Comparison of ENCODE assay signal across 15 mouse cellular contexts in genomic region chr15:97965311-97966045, GRCm38 (mm10). TPM values are rescaled to one million over a fixed set of nuclear protein-coding genes. Genes with fewer than 3 reads are reported as not detected.
DNase-seq lines count a peak whose midpoint lies in the region; ATAC-seq lines count a peak whose summit lies in the region.
"Had no signal": no experiment of that assay in that cellular context is flagged by ENCODE, and none has a peak within 500 bp of the region (broad histone marks: within the 10 kb centered on the region; RNA-seq: fewer than 3 reads in every experiment).

No protein-coding gene starts in this region.

- no peak overlapping the region for H3K27ac ChIP-seq in embryonic facial prominence, embryonic 13.5 days
- H3K27ac ChIP-seq in hindbrain, embryonic 13.5 days, result no peak overlapping the region
- no peak overlapping the region for H3K27ac ChIP-seq in neural tube, embryonic 12.5 days
- H3K27ac ChIP-seq: liver, embryonic 13.5 days had no signal

- no peaks in the 10 kb centered on the region for H3K9me3 ChIP-seq in embryonic facial prominence, embryonic 13.5 days
- H3K9me3 ChIP-seq in hindbrain, embryonic 13.5 days, result no peaks in the 10 kb centered on the region
- no peaks in the 10 kb centered on the region for H3K9me3 ChIP-seq in neural tube, embryonic 12.5 days
- H3K9me3 ChIP-seq: liver, embryonic 13.5 days had no signal

- ATAC-seq in embryonic facial prominence, embryonic 13.5 days (ENCODE audit: insufficient number of reproducible peaks, insufficient read depth, low FRiP score, low TSS enrichment, low read depth), result no peak
- no peak for ATAC-seq in hindbrain, embryonic 13.5 days (ENCODE audit: low FRiP score)
- no peak for ATAC-seq in neural tube, embryonic 12.5 days (ENCODE audit: low FRiP score, low read depth)
- ATAC-seq: CD4-positive, CD25-positive, alpha-beta regulatory T cell, adult 4 months; Patski had no signal

- 0 out of 2 replicates have a peak overlapping the region, but pooled peaks have one; percentile 23 for H3K9ac ChIP-seq in embryonic facial prominence, embryonic 13.5 days
- H3K9ac ChIP-seq in hindbrain, embryonic 13.5 days, result peak overlapping the region; percentile 51; the same call in 1 of the 2 replicates
- no peak overlapping the region for H3K9ac ChIP-seq in neural tube, embryonic 12.5 days

- WGBS in embryonic facial prominence, embryonic 13.5 days, result 59% methylated on average over 17 of the region's 17 CpGs
- 61% methylated on average over 17 of the region's 17 CpGs for WGBS in hindbrain, embryonic 13.5 days
- 73% methylated on average over 17 of the region's 17 CpGs for WGBS in neural tube, embryonic 12.5 days

- 0 out of 2 replicates have a peak, but pooled peaks cover 3% of the 10 kb centered on the region for H3K36me3 ChIP-seq in embryonic facial prominence, embryonic 13.5 days
- peaks cover 4% of the 10 kb centered on the region; the same call in 1 of the 2 replicates for H3K36me3 ChIP-seq in hindbrain, embryonic 13.5 days
- H3K36me3 ChIP-seq in neural tube, embryonic 12.5 days, result peaks cover 5% of the 10 kb centered on the region; the same call in 1 of the 2 replicates
- H3K36me3 ChIP-seq: liver, embryonic 13.5 days had no signal

- peak; percentile 14 for DNase-seq in layer of hippocampus, adult 9-11 months
- DNase-seq in layer of hippocampus, postnatal 10 days (ENCODE audit: low spot score in 2 of 2), result no peak
- no peak for DNase-seq in adrenal gland, adult 18-20 months (ENCODE audit: low spot score in 2 of 2)
- DNase-seq in gastrocnemius, postnatal 4 days (ENCODE audit: low spot score in 2 of 2), result no peak
- no peak for DNase-seq in adrenal gland, postnatal 10 days
- DNase-seq: gastrocnemius, postnatal 36 days; heart, postnatal 14 days; kidney, adult 8-10 months; liver, embryonic 13.5 days had no signal

- H3K4me1 ChIP-seq in embryonic facial prominence, embryonic 13.5 days, result peaks cover 5% of the 10 kb centered on the region
- peaks cover 23% of the 10 kb centered on the region for H3K4me1 ChIP-seq in hindbrain, embryonic 13.5 days (replicated peaks)
- peaks cover 6% of the 10 kb centered on the region for H3K4me1 ChIP-seq in neural tube, embryonic 12.5 days

- H3K4me2 ChIP-seq in embryonic facial prominence, embryonic 13.5 days, result peak overlapping the region; percentile 76; the same call in 1 of the 2 replicates
- H3K4me2 ChIP-seq in hindbrain, embryonic 13.5 days, result peak overlapping the region; percentile 73
- peak overlapping the region; percentile 81 for H3K4me2 ChIP-seq in neural tube, embryonic 12.5 days (replicated peaks)

- H3K27me3 ChIP-seq in embryonic facial prominence, embryonic 13.5 days, result no peaks in the 10 kb centered on the region
- no peaks in the 10 kb centered on the region for H3K27me3 ChIP-seq in hindbrain, embryonic 13.5 days
- H3K27me3 ChIP-seq in neural tube, embryonic 12.5 days (replicated peaks), result no peaks in the 10 kb centered on the region
- H3K27me3 ChIP-seq: liver, embryonic 13.5 days; Patski had no signal

- H3K4me3 ChIP-seq in embryonic facial prominence, embryonic 13.5 days, result no peak overlapping the region
- no peak overlapping the region for H3K4me3 ChIP-seq in hindbrain, embryonic 13.5 days
- no peak overlapping the region for H3K4me3 ChIP-seq in neural tube, embryonic 12.5 days

RNA-seq across cellular contexts. Expression of gene Tmem106c, which starts 1.5 kb away (rescaled TPM):
- 10 to 100 TPM; 20.1 to 22.2 TPM for total RNA-seq in layer of hippocampus, postnatal 10 days (2021)
- polyA plus RNA-seq in embryonic facial prominence, embryonic 13.5 days (2015; fragmentation: Nextera tagmentation; extraction: Ambion mirVana), result 37.8 and 38.7 TPM in 2 replicates
- 53.6 and 58.3 TPM in 2 replicates for polyA plus RNA-seq in hindbrain, embryonic 13.5 days (2015; fragmentation: Nextera tagmentation; extraction: Ambion mirVana)
- polyA plus RNA-seq in neural tube, embryonic 12.5 days (2016; fragmentation: Nextera tagmentation; extraction: Ambion mirVana), result 50.2 and 50.8 TPM in 2 replicates
- 10 to 100 TPM; 58.7 to 65.1 TPM for total RNA-seq in adrenal gland, adult 18-20 months (2021)
- 10 to 100 TPM; 22.6 to 23.0 TPM for total RNA-seq in gastrocnemius, postnatal 4 days (2021)
- total RNA-seq in adrenal gland, postnatal 10 days (2021), result 10 to 100 TPM; 38.1 to 49.5 TPM

RNA-seq across cellular contexts. Expression of gene Col2a1, which starts 39.0 kb away (rescaled TPM):
- 1 to 10 TPM; 1.0 to 2.6 TPM for total RNA-seq in layer of hippocampus, postnatal 10 days (2021)
- 306 and 385 TPM in 2 replicates for polyA plus RNA-seq in embryonic facial prominence, embryonic 13.5 days (2015; fragmentation: Nextera tagmentation; extraction: Ambion mirVana)
- 53.5 and 69.4 TPM in 2 replicates for polyA plus RNA-seq in hindbrain, embryonic 13.5 days (2015; fragmentation: Nextera tagmentation; extraction: Ambion mirVana)
- 182 and 193 TPM in 2 replicates for polyA plus RNA-seq in neural tube, embryonic 12.5 days (2016; fragmentation: Nextera tagmentation; extraction: Ambion mirVana)
- not detected for total RNA-seq in adrenal gland, adult 18-20 months (2021)
- 10 to 100 TPM; 20.0 to 36.3 TPM for total RNA-seq in gastrocnemius, postnatal 4 days (2021)
- 10 to 100 TPM in 1 of 2 experiments, under 1 TPM in 1; 0.33 to 17.3 TPM for total RNA-seq in adrenal gland, postnatal 10 days (2021)
- polyA plus RNA-seq: CD4-positive, CD25-positive, alpha-beta regulatory T cell, adult 4 months; macrophage had no signal

RNA-seq across cellular contexts. Expression of gene Vdr, which starts 55.0 kb away (rescaled TPM):
- under 1 TPM in 1 of 2 experiments, not detected in 1; 0.07 TPM for total RNA-seq in layer of hippocampus, postnatal 10 days (2021)
- polyA plus RNA-seq in embryonic facial prominence, embryonic 13.5 days (2015; fragmentation: Nextera tagmentation; extraction: Ambion mirVana), result 2.3 and 2.8 TPM in 2 replicates
- polyA plus RNA-seq in hindbrain, embryonic 13.5 days (2015; fragmentation: Nextera tagmentation; extraction: Ambion mirVana), result 0.04 and 0.06 TPM in 2 replicates
- polyA plus RNA-seq in neural tube, embryonic 12.5 days (2016; fragmentation: Nextera tagmentation; extraction: Ambion mirVana), result 0.09 and 0.41 TPM in 2 replicates
- 10 to 100 TPM in 1 of 2 experiments, 1 to 10 TPM in 1; 6.3 to 21.2 TPM for total RNA-seq in adrenal gland, adult 18-20 months (2021)
- under 1 TPM; 0.15 to 0.47 TPM for total RNA-seq in gastrocnemius, postnatal 4 days (2021)
- total RNA-seq in adrenal gland, postnatal 10 days (2021), result 1 to 10 TPM; 5.3 to 5.4 TPM

Comparison
In these comparisons a context has a peak if more than half of its experiments do, and no peak if none do; other contexts are left out.
1. RNA of gene Vdr, which starts 55.0 kb away (total RNA-seq): 6.3 to 21.2 TPM in adrenal gland, adult 18-20 months and 5.3 to 5.4 TPM in adrenal gland, postnatal 10 days; 0.15 to 0.47 TPM in gastrocnemius, postnatal 4 days and 0.07 TPM in layer of hippocampus, postnatal 10 days; every median in the first group is over 4 times any median in the second.
2. Peak in every context shown above with its lines, with median percentiles within 50 percentile points of each other: H3K4me2 ChIP-seq.